Mouse (Mus musculus) embryonic stem cell, embryonic (primary cell): Measurements from ENCODE around the gene Taf4.

Source experiments
- CTCF ChIA-PET, 4 experiments: fragments of 300-600 bp in 2 of 4; fragments of 350-600 bp in 2 of 4; sonication (Branson Sonifier 250); formaldehyde crosslinking; loops; one replicate each; lab custom pipeline; 2022; ENCODE audit warnings: inconsistent platforms in 2 of 4; lab: Charles Lee
- POLR2A ChIA-PET, 4 experiments: fragments of 300-600 bp in 2 of 4; fragments of 350-600 bp in 2 of 4; sonication (Branson Sonifier 250); formaldehyde crosslinking; loops; one replicate each; lab custom pipeline; 2022; ENCODE audit warnings: antibody characterized with exemption in 4 of 4, inconsistent platforms in 1 of 4; lab: Charles Lee

Gene Taf4

GRCm38 (mm10) chr2:179867669-179868068, 108.8 kb downstream of the Taf4 start:
- ChIA-PET POLR2A (interaction anchor here in 1 of 4 experiments (0.6 to 1.0 kb wide), 3 partner anchors 10 to 1269 kb away, joined by 3 read pairs; no protein-coding TSS in a partner anchor), CTCF (interaction anchor here in 3 of 4 experiments (0.6 to 1.3 kb wide), 4 partner anchors 10 to 669 kb away, joined by 3 to 4 read pairs (median 3); no protein-coding TSS in a partner anchor)

- CTCF ChIA-PET, result interaction anchor here in 3 of 4 experiments (0.5 to 3.0 kb wide), 12 partner anchors 8 to 1727 kb away, joined by 3 to 13 read pairs (median 5); no protein-coding TSS in a partner anchor
- POLR2A ChIA-PET, result interaction anchor here in 2 of 4 experiments (0.6 kb wide), 2 partner anchors 856 to 1751 kb away, joined by 3 to 4 read pairs; no protein-coding TSS in a partner anchor
Measured at GRCm38 (mm10) chr2:179865097-179865496, 111.3 kb downstream of the Taf4 start.

GRCm38 (mm10) chr2:179863266-179863665, 113.2 kb downstream of the Taf4 start:
- CTCF ChIA-PET, result interaction anchor here (0.6 to 3.0 kb wide), 18 partner anchors 9 to 1356 kb away, joined by 3 to 13 read pairs (median 4); no protein-coding TSS in a partner anchor
- POLR2A ChIA-PET, result interaction anchor here in 2 of 4 experiments (0.8 to 1.2 kb wide), 2 partner anchors 16 to 28 kb away, joined by 3 to 4 read pairs; no protein-coding TSS in a partner anchor

GRCm38 (mm10) chr2:179862676-179863075, 113.8 kb downstream of the Taf4 start:
- CTCF ChIA-PET, result interaction anchor here in 3 of 4 experiments (0.7 to 3.0 kb wide), 5 partner anchors 10 to 96 kb away, joined by 3 to 13 read pairs (median 7); no protein-coding TSS in a partner anchor
- POLR2A ChIA-PET, result no interaction called here
